Mouse (Mus musculus) midbrain, embryonic 11.5 days (tissue): ENCODE measurements around the gene Gng3. TPM values are rescaled to one million over a fixed set of nuclear protein-coding genes. Genes with fewer than 3 reads are reported as not detected.
A peak's percentile ranks its signal among the peaks of the same experiment; 100 is the strongest.

Source experiments
- ATAC-seq: fragments of 200-750 bp; cut with Nextera tagmentation; 2 replicates; pipeline ENCODE4 v1.8.0; 2017; ENCODE audit warnings: moderate TSS enrichment, moderate library complexity; ENCODE audit not compliant: low FRiP score
- DNase-seq: peaks from one replicate; pipeline ENCODE4 v3.0.0; 2015; ENCODE audit warnings: low spot score; ENCODE audit errors: missing footprints
- H3K27ac ChIP-seq: fragments of 300-500 bp; sonication (generic); 2 replicates; pipeline ENCODE4 v1.5.1; 2014; ENCODE audit warnings: low read depth, low read length
- H3K27me3 ChIP-seq: fragments of 300-500 bp; sonication (generic); 2 replicates; pipeline ENCODE4 v1.6.1; 2014; ENCODE audit warnings: mild to moderate bottlenecking, low read length, moderate library complexity, mixed read lengths; ENCODE audit not compliant: control insufficient read depth, insufficient read depth
- H3K36me3 ChIP-seq: fragments of 300-500 bp; sonication (generic); 2 replicates; pipeline ENCODE4 v1.6.1; 2014; ENCODE audit warnings: mild to moderate bottlenecking, low read length, moderate library complexity, mixed read lengths; ENCODE audit not compliant: control insufficient read depth, insufficient read depth
- H3K4me1 ChIP-seq: fragments of 300-500 bp; sonication (generic); 2 replicates; pipeline ENCODE4 v1.6.1; 2014; ENCODE audit warnings: low read length; ENCODE audit not compliant: control insufficient read depth, insufficient read depth
- H3K4me2 ChIP-seq: fragments of 300-500 bp; sonication (generic); 2 replicates; pipeline ENCODE4 v1.6.1; 2014; ENCODE audit warnings: mild to moderate bottlenecking, moderate library complexity
- H3K4me3 ChIP-seq: fragments of 300-500 bp; sonication (generic); 2 replicates; pipeline ENCODE4 v1.5.1; 2014; ENCODE audit warnings: low read depth, low read length
- H3K9ac ChIP-seq: fragments of 300-500 bp; sonication (generic); 2 replicates; pipeline ENCODE4 v1.6.1; 2014; ENCODE audit warnings: low read length
- H3K9me3 ChIP-seq: fragments of 300-500 bp; sonication (generic); 2 replicates; pipeline ENCODE4 v1.6.1; 2016; ENCODE audit warnings: low read length; ENCODE audit not compliant: control insufficient read depth
- WGBS: fragments of 180-500 bp; shearing (Covaris S2); extraction: QIAGEN DNeasy Blood & Tissue Kit; methylation state at CpG from one replicate; pipeline ENCODE4 v1.1.7; 2014; 5-methylcytosine and 5-hydroxymethylcytosine counted together
- polyA plus RNA-seq: library from polyadenylated mRNA; unstranded; fragments of >200 nt; fragmentation: Nextera tagmentation; extraction: Ambion mirVana; gene quantifications from 2 replicates; pipeline ENCODE4 v1.2.1, GENCODE M21; 2014

The Gng3 gene
- polyA plus RNA-seq, result 128 and 133 TPM in 2 replicates

DNA sequence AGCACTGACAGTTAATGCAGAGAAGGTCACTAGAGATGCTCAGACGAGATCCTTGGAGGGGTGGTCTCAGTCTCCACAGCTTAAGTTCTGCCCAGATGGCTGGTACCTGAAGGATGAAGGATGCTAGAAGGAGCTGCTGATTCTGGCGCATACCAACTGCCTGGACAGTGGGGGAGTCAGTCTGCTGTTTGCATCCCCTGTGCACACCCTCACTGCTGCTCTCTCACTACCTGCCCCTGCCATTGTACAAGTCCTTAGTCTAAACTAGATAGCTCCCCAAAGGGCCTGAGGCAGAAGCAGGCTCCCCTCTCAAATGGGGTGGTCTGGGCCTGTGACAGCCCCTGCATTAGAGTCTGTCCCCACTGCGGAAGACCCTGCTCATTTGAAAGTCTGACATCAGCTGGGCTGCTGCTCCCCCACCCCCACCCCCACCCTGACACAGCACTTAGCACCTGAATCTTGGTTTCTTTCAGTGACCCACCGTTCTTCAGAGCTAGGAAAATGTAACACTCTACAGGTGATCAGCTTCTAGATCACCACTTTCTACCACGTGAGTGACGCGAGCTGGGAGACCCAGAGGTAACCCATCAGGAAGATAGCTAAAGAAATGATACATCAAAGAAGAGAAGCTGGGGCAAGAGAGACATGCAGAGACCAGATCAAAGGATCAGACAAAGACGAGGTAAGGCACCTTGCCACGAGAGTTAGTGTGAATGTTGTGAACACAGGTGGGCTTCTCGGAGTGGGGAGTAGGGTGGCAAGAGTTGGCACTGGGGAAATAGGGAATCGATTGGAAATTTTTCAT, at the start of gene Gng3:
Gene Gng3, minus strand, starts transcription at position 92 of the 805 bp plus-strand sequence.
- peak within 1 kb of the TSS; percentile 74 for H3K9ac ChIP-seq
- DNase-seq (peak; percentile 95), ATAC-seq (peak; percentile 83)
- peak within 1 kb of the TSS; percentile 46 for H3K4me3 ChIP-seq
- no peaks in the 10 kb centered on the region for H3K9me3 ChIP-seq
- H3K4me1 ChIP-seq, result peaks cover 27% of the 10 kb centered on the region
- H3K27ac ChIP-seq, result peak within 1 kb of the TSS; percentile 86
- peaks cover 6% of the 10 kb centered on the region; the same call in 1 of the 2 replicates for H3K36me3 ChIP-seq
- peak within 1 kb of the TSS; percentile 80 for H3K4me2 ChIP-seq
- no peaks in the 10 kb centered on the region for H3K27me3 ChIP-seq
- 35% methylated on average over 11 of the region's 11 CpGs for WGBS

DNA sequence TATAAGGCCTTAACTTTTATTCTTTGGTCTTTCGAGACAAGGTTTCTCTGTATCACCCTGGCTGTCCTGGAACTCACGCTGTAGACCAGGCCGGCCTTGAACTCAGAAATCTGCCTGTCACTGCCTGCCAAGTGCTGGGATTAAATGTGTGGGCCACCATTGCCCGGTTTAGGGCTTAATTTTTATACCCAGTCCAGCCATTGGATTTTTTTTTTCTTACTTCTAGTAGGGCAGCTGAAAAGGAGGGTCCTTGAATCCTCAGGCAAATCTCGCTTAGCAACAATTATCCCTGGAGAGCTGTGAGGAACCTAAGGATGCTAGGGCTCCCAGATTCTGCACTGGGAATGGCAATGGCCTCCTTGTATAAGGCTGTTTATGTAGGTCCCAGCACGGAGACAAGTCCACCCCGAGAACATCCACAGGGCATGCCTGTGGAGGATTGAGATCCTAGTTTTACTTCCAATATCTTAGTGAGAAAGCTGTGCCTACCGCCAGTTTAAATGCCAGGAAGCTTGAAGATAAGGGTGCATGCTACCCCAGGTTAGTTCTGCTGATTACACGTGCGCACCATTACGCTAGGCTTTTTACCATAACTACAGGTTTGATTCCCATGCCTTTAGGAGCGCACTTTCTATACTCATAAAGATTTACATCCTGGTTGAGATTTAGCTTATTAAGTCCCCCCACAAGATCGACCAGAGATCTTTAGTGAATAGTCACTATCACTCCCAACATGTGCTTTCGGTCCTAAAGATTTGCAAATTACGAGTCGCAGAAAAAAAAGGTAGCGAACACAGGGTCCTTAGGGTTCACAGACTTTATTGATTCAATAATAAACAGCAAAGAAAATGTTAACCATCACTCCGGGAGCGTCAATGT, 48.8 kb upstream of the Gng3 start:
- ATAC-seq (no peak), DNase-seq (peak; percentile 90)
- H3K4me1 ChIP-seq, result peaks cover 10% of the 10 kb centered on the region
- peaks cover 2% of the 10 kb centered on the region; the same call in 1 of the 2 replicates for H3K36me3 ChIP-seq
- no peaks in the 10 kb centered on the region for H3K27me3 ChIP-seq
- peak overlapping the region; percentile 37; the same call in 1 of the 2 replicates for H3K27ac ChIP-seq
- H3K4me2 ChIP-seq, result peak overlapping the region; percentile 88
- H3K9me3 ChIP-seq, result no peaks in the 10 kb centered on the region
- 13% methylated on average over 19 of the region's 19 CpGs for WGBS
- H3K9ac ChIP-seq, result peak overlapping the region; percentile 93
- peak overlapping the region; percentile 59 for H3K4me3 ChIP-seq

DNA sequence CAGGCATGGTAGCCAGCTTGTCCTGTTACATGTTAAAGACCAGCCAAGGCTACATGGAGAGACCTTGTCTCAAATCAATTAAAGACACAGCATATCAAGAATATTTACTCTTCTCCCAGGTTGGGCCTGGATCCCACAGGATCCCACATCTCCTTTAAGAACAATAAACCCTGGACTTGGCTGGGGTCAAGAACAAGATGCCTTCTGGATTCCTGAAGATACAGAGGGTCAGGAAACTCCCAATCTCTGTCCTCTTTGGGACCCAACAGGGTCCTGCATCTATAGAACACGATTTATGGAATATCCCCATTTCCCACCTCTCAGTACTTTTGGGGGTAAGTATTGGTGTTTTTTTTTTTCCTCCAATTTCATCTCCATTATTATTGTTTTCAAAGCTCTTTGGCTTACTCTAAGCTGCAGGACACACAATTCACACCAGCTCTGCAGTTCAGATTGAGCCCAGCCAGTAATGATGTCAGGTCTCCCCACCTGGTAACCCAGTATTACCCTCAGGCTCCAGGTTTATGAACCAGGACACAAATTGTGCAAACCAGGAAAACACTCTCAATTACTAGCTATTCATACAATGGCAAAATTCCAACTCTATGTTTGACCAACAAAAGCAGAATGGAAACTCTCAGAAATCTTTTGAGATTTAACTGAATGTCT, 48.1 kb upstream of the Gng3 start:
- WGBS, result 43% methylated on average over 1 of the region's 1 CpGs
- peak overlapping the region; percentile 25; the same call in 1 of the 2 replicates for H3K27ac ChIP-seq
- no peaks in the 10 kb centered on the region for H3K27me3 ChIP-seq
- peaks cover 2% of the 10 kb centered on the region; the same call in 1 of the 2 replicates for H3K36me3 ChIP-seq
- H3K9ac ChIP-seq, result no peak overlapping the region; the same call in 1 of the 2 replicates
- peaks cover 10% of the 10 kb centered on the region for H3K4me1 ChIP-seq
- H3K4me2 ChIP-seq, result peak overlapping the region; percentile 88
- H3K9me3 ChIP-seq, result no peaks in the 10 kb centered on the region
- no peak overlapping the region; the same call in 1 of the 2 replicates for H3K4me3 ChIP-seq
- no peak for DNase-seq
- no peak for ATAC-seq

DNA sequence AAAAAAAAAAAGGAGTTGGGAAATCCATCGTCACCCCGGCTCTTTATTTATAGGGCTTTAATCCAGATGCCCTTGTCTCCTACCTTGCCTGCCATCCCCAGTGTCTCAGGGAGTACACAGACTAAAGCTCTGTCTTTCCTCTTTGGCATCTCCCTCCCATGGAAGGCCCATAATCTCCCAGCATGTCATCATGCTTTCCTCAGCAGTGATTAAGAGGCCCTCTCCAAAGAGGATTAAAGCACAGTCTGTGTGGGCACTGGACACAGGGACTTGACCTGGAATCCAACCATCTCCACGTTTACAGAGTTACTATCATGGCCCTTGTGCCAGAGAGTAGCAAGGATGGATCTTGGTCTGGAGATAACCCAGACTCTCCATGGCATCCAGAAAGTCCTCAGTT, 44.6 kb upstream of the Gng3 start, which contains the start of the genes Lbhd1 and Gm49403:
Gene Lbhd1, plus strand, starts transcription at position 117 of the 400 bp plus-strand sequence.
Gene Gm49403, plus strand, starts transcription at position 315 of the 400 bp plus-strand sequence.
- Histone ChIP-seq H3K9ac (no peak within 1 kb of the TSS), H3K27ac (no peak within 1 kb of the TSS), H3K4me1 (peaks cover 14% of the 10 kb centered on the region), H3K4me2 (no peak within 1 kb of the TSS), H3K4me3 (no peak within 1 kb of the TSS), H3K36me3 (no peaks in the 10 kb centered on the region), H3K9me3 (no peaks in the 10 kb centered on the region), H3K27me3 (no peaks in the 10 kb centered on the region)
- DNase-seq, result no peak
- ATAC-seq, result no peak
- 64% methylated on average over 3 of the region's 3 CpGs for WGBS

DNA sequence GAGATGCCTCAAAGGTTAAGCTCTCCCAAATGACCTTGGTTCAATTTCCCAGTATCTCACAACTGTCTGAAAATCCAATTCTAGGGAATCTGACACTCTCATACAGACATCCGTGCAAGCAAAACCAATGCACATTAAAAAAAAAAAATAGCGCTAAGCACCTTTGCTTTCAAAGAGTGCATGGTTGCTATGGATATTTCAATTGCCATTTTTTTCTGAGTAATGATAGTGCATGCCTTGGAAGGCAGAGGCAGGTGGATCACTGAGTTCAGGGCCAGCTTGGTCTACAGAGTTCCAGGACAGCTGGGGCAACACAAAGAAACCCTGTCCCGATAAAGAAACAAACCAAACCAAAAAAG, 42.0 kb upstream of the Gng3 start:
- Histone ChIP-seq H3K36me3 (no peaks in the 10 kb centered on the region), H3K4me2 (peak overlapping the region; percentile 87), H3K27ac (peak overlapping the region; percentile 56; the same call in 1 of the 2 replicates), H3K4me1 (peaks cover 7% of the 10 kb centered on the region; the same call in 1 of the 2 replicates), H3K4me3 (peak overlapping the region; percentile 73), H3K9ac (peak overlapping the region; percentile 87), H3K9me3 (no peaks in the 10 kb centered on the region), H3K27me3 (no peaks in the 10 kb centered on the region)
- peak; percentile 42 for ATAC-seq
- no peak for DNase-seq
- 13% methylated on average over 3 of the region's 3 CpGs for WGBS

DNA sequence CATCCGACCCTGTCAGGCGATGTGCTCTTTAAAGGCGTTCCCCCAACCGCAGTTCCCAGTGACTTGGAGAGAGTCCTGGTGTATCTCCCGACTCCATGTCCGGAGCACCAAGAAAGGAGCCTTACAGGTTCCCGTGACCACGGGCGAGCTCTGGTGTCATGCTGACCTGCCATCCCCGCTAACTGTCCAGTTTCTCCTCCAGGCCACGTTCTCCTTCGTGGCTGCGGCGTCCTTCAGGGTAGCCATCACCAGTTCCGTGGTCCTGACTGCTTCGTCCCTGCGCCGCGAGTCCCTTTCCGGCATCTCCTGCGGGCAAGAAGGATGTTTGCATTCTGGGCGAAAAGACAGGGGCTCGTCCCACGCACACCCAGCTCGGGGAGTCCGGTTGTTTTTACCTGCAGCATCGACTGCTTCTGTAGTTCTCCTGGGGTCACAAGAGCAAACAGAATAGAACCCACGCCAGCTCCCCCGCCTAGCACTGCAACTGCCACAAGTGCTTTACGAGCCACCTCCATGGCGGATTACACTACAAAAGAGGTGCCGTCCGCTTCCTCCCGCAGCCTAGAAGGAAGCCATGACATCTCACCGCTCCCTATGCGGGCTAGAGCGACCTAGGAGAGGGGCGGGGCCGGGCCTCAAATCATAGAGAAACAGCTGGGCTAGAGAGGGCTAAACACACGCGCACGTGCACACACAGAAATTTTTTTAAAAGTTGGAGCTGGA, 41.5 kb upstream of the Gng3 start, which contains the start of gene Uqcc3:
Gene Uqcc3, minus strand, starts transcription at position 613 of the 723 bp plus-strand sequence.
- peak; percentile 98 for ATAC-seq
- Histone ChIP-seq H3K36me3 (no peaks in the 10 kb centered on the region), H3K27ac (peak within 1 kb of the TSS; percentile 56), H3K4me1 (peaks cover 7% of the 10 kb centered on the region; the same call in 1 of the 2 replicates), H3K9me3 (no peaks in the 10 kb centered on the region), H3K4me3 (peak within 1 kb of the TSS; percentile 73), H3K9ac (peak within 1 kb of the TSS; percentile 87), H3K27me3 (no peaks in the 10 kb centered on the region), H3K4me2 (peak within 1 kb of the TSS; percentile 87)
- DNase-seq, result peak; percentile 97
- WGBS, result under 1% methylated on average over 42 of the region's 42 CpGs

DNA sequence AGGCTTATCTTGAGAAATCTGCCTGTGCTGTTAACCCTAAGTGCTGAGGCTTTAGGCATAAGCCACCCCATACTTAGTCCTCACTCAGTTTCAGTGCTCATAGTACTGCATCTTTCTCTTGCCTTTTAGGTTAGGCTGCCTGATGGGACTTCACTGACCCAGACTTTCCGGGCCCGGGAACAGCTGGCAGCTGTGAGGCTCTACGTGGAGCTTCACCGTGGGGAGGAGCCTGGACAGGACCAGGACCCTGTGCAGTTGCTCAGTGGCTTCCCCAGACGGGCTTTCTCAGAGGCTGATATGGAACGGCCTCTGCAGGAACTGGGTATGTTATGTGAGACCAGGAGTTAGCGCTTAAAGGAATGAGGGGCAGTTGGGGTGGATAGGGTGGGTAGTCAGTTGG, 36.0 kb upstream of the Gng3 start:
- Histone ChIP-seq H3K4me1 (peaks cover 12% of the 10 kb centered on the region), H3K4me2 (no peak overlapping the region), H3K9me3 (no peaks in the 10 kb centered on the region), H3K4me3 (no peak overlapping the region), H3K27ac (no peak overlapping the region), H3K9ac (no peak overlapping the region), H3K27me3 (no peaks in the 10 kb centered on the region), H3K36me3 (peaks cover 5% of the 10 kb centered on the region; the same call in 1 of the 2 replicates)
- 95% methylated on average over 7 of the region's 7 CpGs for WGBS
- DNase-seq (no peak), ATAC-seq (no peak)
